Mouse (Mus musculus) stomach, postnatal 0 days (tissue): ENCODE results near the gene Nckap5l.

Experiments used
- CTCF ChIP-seq: IDR thresholded peaks from 2 replicates; pipeline ENCODE4 v1.5.1; 2016; ENCODE audit warnings: antibody characterized with exemption, low read depth, mild to moderate bottlenecking, moderate library complexity
- EP300 ChIP-seq: optimal IDR thresholded peaks from 2 replicates; pipeline ENCODE3; 2016; ENCODE audit warnings: antibody characterized with exemption

DNA sequence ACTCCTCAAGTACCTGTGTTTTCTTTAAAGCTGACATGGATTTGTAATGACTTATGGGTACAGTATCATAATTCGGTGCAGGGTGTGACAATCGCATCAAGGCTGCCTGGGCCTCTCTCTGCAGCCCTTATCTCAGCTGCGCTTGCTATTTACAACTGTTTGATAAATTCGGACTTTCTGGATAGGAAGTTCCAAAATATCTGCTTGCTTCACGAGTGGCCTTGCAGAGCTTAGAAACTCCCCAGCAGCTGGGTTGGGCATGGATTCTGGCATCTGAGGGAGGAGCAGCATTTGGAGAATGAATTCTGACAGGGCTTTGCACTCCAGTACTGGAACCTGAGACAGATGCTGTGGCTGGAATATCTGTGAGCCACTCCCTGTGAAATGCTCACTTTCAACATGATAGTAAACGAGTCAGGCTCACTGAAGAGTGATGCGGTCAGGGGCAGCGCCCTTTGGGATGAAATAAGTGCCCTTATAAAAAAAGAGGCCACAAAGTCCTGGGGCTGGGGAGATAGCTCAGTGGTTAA is 7.7 kb downstream of the Nckap5l start:
- TF ChIP-seq CTCF (no peak), EP300 (no peak)
